Mouse (Mus musculus) mouse trophoblast stem cell (cell line): ENCODE measurements around the gene Tssc4.

ENCODE experiments used
- in situ Hi-C, 2 experiments: fragments of 300-500 bp; cut with MseI, MboI; formaldehyde crosslinking; loops; 2 replicates in 1 of 2; 3 replicates in 1 of 2; pipeline ENCODE4 v1.15.1; 2025

Tssc4 gene

GRCm38 (mm10) chr7:143109696-143110095 is 40.6 kb downstream of the Tssc4 start:
- in situ Hi-C loops: no loop called here

GRCm38 (mm10) chr7:143110803-143111202 is 41.8 kb downstream of the Tssc4 start:
- in situ Hi-C loops: no loop called here

GRCm38 (mm10) chr7:143111719-143112118 is 42.7 kb downstream of the Tssc4 start:
- in situ Hi-C loops: no loop called here

- in situ Hi-C loops: no loop called here
Measured at GRCm38 (mm10) chr7:143112395-143112794, 43.3 kb downstream of the Tssc4 start.

- in situ Hi-C loops: no loop called here
Measured at GRCm38 (mm10) chr7:143114773-143115172, 45.7 kb downstream of the Tssc4 start.

- in situ Hi-C loops: no loop called here
Measured at GRCm38 (mm10) chr7:143116521-143116920, 47.5 kb downstream of the Tssc4 start.

GRCm38 (mm10) chr7:143119407-143119806 is 50.4 kb downstream of the Tssc4 start:
- in situ Hi-C loops: no loop called here

- in situ Hi-C loops: no loop called here
Measured at GRCm38 (mm10) chr7:143119826-143120225, 50.8 kb downstream of the Tssc4 start.
